Mouse (Mus musculus) embryonic facial prominence, embryonic 14.5 days (tissue): ENCODE measurements around the gene Ccdc189. TPM values are rescaled to one million over a fixed set of nuclear protein-coding genes. Genes with fewer than 3 reads are reported as not detected.
"Not testable (repeated sequence)": the region's sequence is repeated elsewhere in the genome, so short reads cannot be mapped to it uniquely, and the experiment has no call there.

Source experiments
- ATAC-seq: fragments of 200-750 bp; cut with Nextera tagmentation; 2 replicates; pipeline ENCODE4 v1.8.0; 2017; ENCODE audit warnings: low read depth, moderate number of reproducible peaks, moderate TSS enrichment
- DNase-seq: peaks from one replicate; pipeline ENCODE4 v3.0.0-alpha.2; 2015; ENCODE audit warnings: low spot score
- H3K27ac ChIP-seq: fragments of 300-500 bp; sonication (generic); replicated peaks from 2 replicates; pipeline ENCODE4 v1.5.1; 2014; ENCODE audit warnings: low read depth, mild to moderate bottlenecking, low read length, moderate library complexity
- H3K27me3 ChIP-seq: fragments of 300-500 bp; sonication (generic); replicated peaks from 2 replicates; pipeline ENCODE4 v1.6.1; 2014; ENCODE audit warnings: low read length; ENCODE audit not compliant: control insufficient read depth, insufficient read depth
- H3K36me3 ChIP-seq: fragments of 300-500 bp; sonication (generic); 2 replicates; pipeline ENCODE4 v1.6.1; 2014; ENCODE audit warnings: low read length, mixed read lengths; ENCODE audit not compliant: control insufficient read depth, insufficient read depth
- H3K4me1 ChIP-seq: fragments of 300-500 bp; sonication (generic); 2 replicates; pipeline ENCODE4 v1.6.1; 2014; ENCODE audit warnings: antibody characterized with exemption, low read length; ENCODE audit not compliant: control insufficient read depth, insufficient read depth
- H3K4me2 ChIP-seq: fragments of 300-500 bp; sonication (generic); 2 replicates; pipeline ENCODE4 v1.6.1; 2014; ENCODE audit warnings: low read depth, mild to moderate bottlenecking, low read length, moderate library complexity, mixed read lengths
- H3K4me3 ChIP-seq: fragments of 300-500 bp; sonication (generic); 2 replicates; pipeline ENCODE4 v1.5.1; 2014; ENCODE audit warnings: low read depth, mild to moderate bottlenecking, low read length
- H3K9ac ChIP-seq: fragments of 300-500 bp; sonication (generic); 2 replicates; pipeline ENCODE4 v1.6.1; 2014; ENCODE audit warnings: low read depth, mild to moderate bottlenecking, low read length, moderate library complexity, mixed read lengths
- H3K9me3 ChIP-seq: fragments of 300-500 bp; sonication (generic); 2 replicates; pipeline ENCODE4 v1.6.1; 2016; ENCODE audit warnings: low read length; ENCODE audit not compliant: control insufficient read depth
- WGBS: fragments of 180-500 bp; shearing (Covaris S2); extraction: QIAGEN DNeasy Blood & Tissue Kit; methylation state at CpG from one replicate; pipeline ENCODE4 v1.1.7; 2014; 5-methylcytosine and 5-hydroxymethylcytosine counted together
- polyA plus RNA-seq: library from polyadenylated mRNA; unstranded; fragments of >200 nt; fragmentation: Nextera tagmentation; extraction: Ambion mirVana; gene quantifications from 2 replicates; pipeline ENCODE4 v1.2.1, GENCODE M21; 2014

Ccdc189 gene
- polyA plus RNA-seq = 9.9 and 10.4 TPM in 2 replicates

GRCm38 (mm10) chr7:127588011-127588871 is at the start of gene Ccdc189, which contains the start of gene Rnf40:
Gene Ccdc189, minus strand, starts transcription at chr7:127588595.
Gene Rnf40, plus strand, starts transcription at chr7:127588767.
- peak; percentile 100 for DNase-seq
- Histone ChIP-seq H3K9me3 (no peaks in the 10 kb centered on the region), H3K4me2 (peak within 1 kb of the TSS; percentile 92), H3K4me3 (peak within 1 kb of the TSS; percentile 95), H3K9ac (peak within 1 kb of the TSS; percentile 94), H3K36me3 (peaks cover 56% of the 10 kb centered on the region), H3K27me3 (no peaks in the 10 kb centered on the region), H3K27ac (peak within 1 kb of the TSS; percentile 77), H3K4me1 (peaks cover 9% of the 10 kb centered on the region)
- WGBS = under 1% methylated on average over 41 of the region's 50 CpGs
- ATAC-seq = peak; percentile 97

GRCm38 (mm10) chr7:127636963-127637362 is 48.6 kb upstream of the Ccdc189 start:
- Histone ChIP-seq H3K4me1 (peaks cover 8% of the 10 kb centered on the region), H3K9me3 (no peaks in the 10 kb centered on the region), H3K27ac (no peak overlapping the region), H3K36me3 (no peaks in the 10 kb centered on the region), H3K4me3 (peak overlapping the region; percentile 61), H3K27me3 (no peaks in the 10 kb centered on the region), H3K4me2 (peak overlapping the region; percentile 72), H3K9ac (peak overlapping the region; percentile 74)
- DNase-seq (peak; percentile 92), ATAC-seq (peak; percentile 90)
- WGBS = under 1% methylated on average over 21 of the region's 27 CpGs

GRCm38 (mm10) chr7:127631416-127631815 is 43.0 kb upstream of the Ccdc189 start:
- no peak overlapping the region for H3K9ac ChIP-seq
- no peaks in the 10 kb centered on the region for H3K27me3 ChIP-seq
- WGBS = 75% methylated on average over 4 of the region's 4 CpGs
- H3K4me1 ChIP-seq = peaks cover under 1% of the 10 kb centered on the region; the same call in 1 of the 2 replicates
- ATAC-seq (no peak), DNase-seq (no peak)
- no peak overlapping the region for H3K4me3 ChIP-seq
- H3K9me3 ChIP-seq = no peaks in the 10 kb centered on the region
- H3K4me2 ChIP-seq = no peak overlapping the region
- H3K36me3 ChIP-seq = no peaks in the 10 kb centered on the region
- H3K27ac ChIP-seq = no peak overlapping the region

GRCm38 (mm10) chr7:127628646-127629045 is 40.3 kb upstream of the Ccdc189 start:
- no peaks in the 10 kb centered on the region for H3K27me3 ChIP-seq
- no peak overlapping the region for H3K4me2 ChIP-seq
- ATAC-seq = no peak
- H3K4me1 ChIP-seq = no peaks in the 10 kb centered on the region
- DNase-seq = no peak
- H3K36me3 ChIP-seq = no peaks in the 10 kb centered on the region
- no peak overlapping the region for H3K9ac ChIP-seq
- no peak overlapping the region for H3K27ac ChIP-seq
- no peaks in the 10 kb centered on the region for H3K9me3 ChIP-seq
- no peak overlapping the region for H3K4me3 ChIP-seq
- 73% methylated on average over 5 of the region's 5 CpGs for WGBS

- Histone ChIP-seq H3K27ac (no peak overlapping the region), H3K4me3 (no peak overlapping the region), H3K4me1 (no peaks in the 10 kb centered on the region), H3K9me3 (no peaks in the 10 kb centered on the region), H3K4me2 (no peak overlapping the region), H3K36me3 (no peaks in the 10 kb centered on the region), H3K9ac (no peak overlapping the region), H3K27me3 (no peaks in the 10 kb centered on the region)
- no peak for DNase-seq
- no peak for ATAC-seq
- 90% methylated on average over 4 of the region's 4 CpGs for WGBS
Measured at GRCm38 (mm10) chr7:127626471-127626870, 38.1 kb upstream of the Ccdc189 start.

GRCm38 (mm10) chr7:127626039-127626438 is 37.6 kb upstream of the Ccdc189 start:
- no peaks in the 10 kb centered on the region for H3K36me3 ChIP-seq
- 93% methylated on average over 7 of the region's 7 CpGs for WGBS
- DNase-seq (no peak), ATAC-seq (no peak)
- H3K4me3 ChIP-seq = no peak overlapping the region
- H3K9me3 ChIP-seq = no peaks in the 10 kb centered on the region
- H3K4me2 ChIP-seq = no peak overlapping the region
- H3K9ac ChIP-seq = no peak overlapping the region
- no peak overlapping the region for H3K27ac ChIP-seq
- H3K4me1 ChIP-seq = no peaks in the 10 kb centered on the region
- H3K27me3 ChIP-seq = no peaks in the 10 kb centered on the region

GRCm38 (mm10) chr7:127618402-127618801 is 30.0 kb upstream of the Ccdc189 start:
- WGBS = 85% methylated on average over 7 of the region's 8 CpGs
- H3K9ac ChIP-seq, H3K4me3 ChIP-seq, H3K27ac ChIP-seq, H3K4me1 ChIP-seq, DNase-seq, H3K4me2 ChIP-seq, H3K36me3 ChIP-seq, ATAC-seq, H3K27me3 ChIP-seq, H3K9me3 ChIP-seq: not testable (repeated sequence)

- Histone ChIP-seq H3K4me3 (no peak overlapping the region), H3K4me2 (no peak overlapping the region)
- 45% methylated on average over 2 of the region's 2 CpGs for WGBS
Measured at GRCm38 (mm10) chr7:127617962-127618361, 29.6 kb upstream of the Ccdc189 start.

More at GRCm38 (mm10) chr7:127617962-127618361, 29.6 kb upstream of the Ccdc189 start:
- Histone ChIP-seq H3K4me1 (peaks cover 6% of the 10 kb centered on the region), H3K9me3 (no peaks in the 10 kb centered on the region), H3K27ac (no peak overlapping the region), H3K27me3 (no peaks in the 10 kb centered on the region), H3K9ac (no peak overlapping the region), H3K36me3 (peaks cover 4% of the 10 kb centered on the region; the same call in 1 of the 2 replicates)
- ATAC-seq (no peak), DNase-seq (no peak)
